Mouse (Mus musculus): ENCODE data around the gene Scrn2. TPM values are rescaled to one million over a fixed set of nuclear protein-coding genes. Genes with fewer than 3 reads are reported as not detected.

Scrn2 gene
- polyA plus RNA-seq, 1 experiment from 2014 or later, result 14.5 TPM

DNA sequence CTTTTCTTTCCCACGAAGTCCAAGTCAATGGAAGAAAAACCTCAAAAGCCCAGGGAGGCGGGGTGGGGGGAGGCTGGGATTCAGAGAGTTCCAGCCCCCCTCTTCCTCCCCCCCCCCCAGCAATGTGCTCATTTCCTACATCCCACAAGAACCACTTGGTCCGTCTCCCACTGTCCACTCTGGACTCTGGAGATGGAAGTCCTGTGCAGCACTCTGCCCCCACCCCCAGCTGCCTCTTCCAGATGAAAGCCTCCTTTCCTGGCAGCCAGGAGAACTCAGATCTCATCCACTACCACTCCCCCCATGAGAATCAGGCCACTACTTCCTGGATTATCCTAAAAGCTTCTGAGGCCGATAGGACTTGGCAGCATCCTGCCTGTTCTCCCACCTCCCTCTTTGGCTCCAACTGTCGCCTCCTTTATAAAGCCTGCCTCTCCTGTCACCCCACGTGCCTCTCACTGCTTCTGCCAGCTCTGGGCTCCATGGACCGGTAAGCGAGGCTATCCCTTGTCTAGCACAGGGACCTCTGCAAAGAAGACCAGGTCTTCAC lies 16.5 kb upstream of the Scrn2 start, which contains the start of gene Sp6:
Sp6 (plus strand) TSS at position 274 of the 550 bp plus-strand sequence.
- Histone ChIP-seq H3K27ac (ENCODE audit: low read depth, low read length) (no peak within 1 kb of the TSS), H3K36me3 (ENCODE audit: control insufficient read depth, insufficient read depth, low read length) (no peaks in the 10 kb centered on the region), H3K4me3 (ENCODE audit: low read length) (no peak within 1 kb of the TSS), H3K4me2 (ENCODE audit: low read length) (no peak within 1 kb of the TSS), H3K9me3 (ENCODE audit: control insufficient read depth, low read length) (no peaks in the 10 kb centered on the region), H3K4me1 (ENCODE audit: control insufficient read depth, insufficient read depth, low read depth, low read length) (no peaks in the 10 kb centered on the region; the same call in 1 of the 2 replicates), H3K27me3 (replicated peaks; ENCODE audit: control insufficient read depth, insufficient read depth, low read length) (peaks cover 30% of the 10 kb centered on the region), H3K9ac (ENCODE audit: low read depth, low read length) (no peak within 1 kb of the TSS)
- ATAC-seq, result no peak
- WGBS, result 34% methylated on average over 8 of the region's 8 CpGs

DNA sequence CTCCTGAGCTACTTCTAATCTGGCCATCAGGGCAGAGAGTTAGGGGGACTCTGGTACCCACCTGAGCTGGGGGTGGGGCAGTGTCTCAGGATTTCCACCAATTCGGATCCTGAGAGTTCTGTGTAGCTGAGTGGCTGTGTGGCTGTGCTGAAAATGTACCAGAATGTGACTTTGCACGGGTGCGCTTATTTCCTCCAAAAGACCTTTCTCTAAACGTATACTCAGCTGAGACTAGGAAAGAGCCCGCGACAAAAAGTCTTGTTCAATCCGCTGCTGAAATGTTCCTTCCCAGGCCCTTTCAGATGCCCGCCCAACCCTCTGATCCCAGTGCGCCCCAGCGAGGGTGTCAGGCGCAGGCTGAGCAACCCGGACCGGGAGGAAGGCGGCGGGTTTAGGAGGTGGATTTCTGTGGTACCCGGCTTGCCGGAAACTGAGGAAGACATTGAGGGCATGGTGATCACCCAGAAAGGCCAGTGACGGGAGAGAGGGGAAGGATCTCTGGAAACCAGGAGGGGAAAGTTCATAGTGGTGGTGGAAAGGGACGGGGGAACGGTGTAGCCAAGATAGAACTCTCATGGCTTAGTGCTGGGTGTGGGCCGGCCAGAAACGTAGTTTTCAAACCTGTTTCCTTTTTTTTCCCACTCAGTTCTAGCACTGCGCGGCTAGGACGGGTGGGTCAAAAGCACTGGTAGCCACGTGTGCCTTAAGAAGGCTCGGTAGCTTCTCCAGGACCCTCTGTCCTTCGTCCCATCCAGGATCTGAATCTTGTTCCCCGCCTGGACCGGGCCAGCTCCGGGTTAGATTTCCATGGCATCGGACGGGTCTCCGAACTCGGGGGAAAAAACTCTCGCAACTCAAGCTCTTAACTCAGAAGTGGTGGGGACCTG lies 11.8 kb upstream of the Scrn2 start:
- Histone ChIP-seq H3K36me3 (ENCODE audit: control insufficient read depth, insufficient read depth, low read length) (no peaks in the 10 kb centered on the region), H3K4me2 (ENCODE audit: low read length) (peak overlapping the region; percentile 57), H3K9me3 (ENCODE audit: control insufficient read depth, low read length) (no peaks in the 10 kb centered on the region), H3K27ac (ENCODE audit: low read depth, low read length) (no peak overlapping the region), H3K4me1 (ENCODE audit: control insufficient read depth, insufficient read depth, low read depth, low read length) (peaks cover 20% of the 10 kb centered on the region), H3K27me3 (replicated peaks; ENCODE audit: control insufficient read depth, insufficient read depth, low read length) (peaks cover 72% of the 10 kb centered on the region), H3K4me3 (ENCODE audit: low read length) (peak overlapping the region; percentile 39), H3K9ac (ENCODE audit: low read depth, low read length) (no peak overlapping the region)
- WGBS, result under 1% methylated on average over 36 of the region's 36 CpGs
- ATAC-seq, result no peak

DNA sequence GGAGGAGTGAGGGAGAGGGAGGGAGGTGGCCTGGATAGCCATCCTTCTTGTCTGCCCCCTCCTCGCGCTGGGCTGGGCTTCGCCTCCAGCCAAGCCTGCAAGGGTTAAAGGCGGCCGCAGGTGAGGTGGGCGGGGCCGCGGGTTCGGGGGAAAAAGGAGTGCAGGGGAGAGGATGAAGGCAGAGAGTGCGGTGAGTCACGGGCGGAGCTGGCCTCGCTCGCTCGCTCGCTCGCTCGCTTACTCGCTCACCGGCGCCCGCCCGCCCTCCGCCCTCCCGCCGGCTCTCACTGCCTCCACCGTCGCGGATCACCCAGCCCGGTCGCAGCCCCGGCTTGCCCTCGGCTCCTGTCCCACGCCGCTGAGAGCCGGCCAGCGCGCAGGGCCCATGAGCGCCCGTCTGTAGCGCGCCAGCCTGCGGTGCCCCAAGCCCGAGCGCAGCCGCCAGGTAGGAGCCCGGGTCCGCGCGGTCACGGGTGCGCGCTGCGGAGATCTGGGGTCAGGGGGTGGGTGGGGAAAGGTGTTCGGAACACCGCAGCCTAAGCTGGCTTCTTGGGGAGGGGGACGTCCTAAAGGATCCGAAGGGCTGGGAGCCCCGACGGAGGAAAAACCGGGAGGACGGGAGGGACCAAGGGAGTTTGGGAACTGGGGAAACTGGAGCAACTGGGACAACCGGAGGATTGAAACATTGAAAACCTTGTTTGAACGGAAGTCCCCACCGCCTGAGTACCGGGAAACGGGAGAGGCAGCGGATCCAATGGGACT lies 11.0 kb upstream of the Scrn2 start:
- H3K9ac ChIP-seq (ENCODE audit: low read depth, low read length), result peak overlapping the region; percentile 48
- WGBS, result 1% methylated on average over 55 of the region's 68 CpGs
- H3K27ac ChIP-seq (ENCODE audit: low read depth, low read length), result no peak overlapping the region
- peaks cover 79% of the 10 kb centered on the region for H3K27me3 ChIP-seq (replicated peaks; ENCODE audit: control insufficient read depth, insufficient read depth, low read length)
- peak overlapping the region; percentile 39 for H3K4me3 ChIP-seq (ENCODE audit: low read length)
- peak overlapping the region; percentile 57 for H3K4me2 ChIP-seq (ENCODE audit: low read length)
- H3K36me3 ChIP-seq (ENCODE audit: control insufficient read depth, insufficient read depth, low read length), result no peaks in the 10 kb centered on the region
- peaks cover 20% of the 10 kb centered on the region for H3K4me1 ChIP-seq (ENCODE audit: control insufficient read depth, insufficient read depth, low read depth, low read length)
- no peak for ATAC-seq
- H3K9me3 ChIP-seq (ENCODE audit: control insufficient read depth, low read length), result no peaks in the 10 kb centered on the region

DNA sequence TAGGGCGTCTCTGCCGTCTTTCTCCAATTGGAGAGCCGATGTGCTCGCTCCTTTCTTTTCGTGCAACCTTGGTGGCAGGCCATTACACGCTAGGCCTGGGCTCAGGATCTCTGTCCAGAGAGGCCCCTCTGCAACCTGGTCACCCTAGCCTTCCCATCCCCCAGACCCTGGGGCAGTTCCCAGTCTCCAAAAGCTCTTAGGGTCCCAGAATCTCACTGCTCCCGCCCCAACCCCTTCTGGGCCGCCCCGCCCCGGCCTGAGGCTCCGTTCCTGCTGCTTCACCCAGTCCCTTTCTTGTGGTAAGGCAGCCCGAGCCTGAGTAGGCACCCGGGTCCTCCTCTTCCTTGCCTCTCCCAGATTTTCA lies 10.4 kb upstream of the Scrn2 start:
- Histone ChIP-seq H3K4me3 (ENCODE audit: low read length) (peak overlapping the region; percentile 39), H3K4me2 (ENCODE audit: low read length) (no peak overlapping the region), H3K27me3 (replicated peaks; ENCODE audit: control insufficient read depth, insufficient read depth, low read length) (peaks cover 79% of the 10 kb centered on the region), H3K9me3 (ENCODE audit: control insufficient read depth, low read length) (no peaks in the 10 kb centered on the region), H3K4me1 (ENCODE audit: control insufficient read depth, insufficient read depth, low read depth, low read length) (peaks cover 20% of the 10 kb centered on the region), H3K36me3 (ENCODE audit: control insufficient read depth, insufficient read depth, low read length) (no peaks in the 10 kb centered on the region), H3K9ac (ENCODE audit: low read depth, low read length) (no peak overlapping the region), H3K27ac (ENCODE audit: low read depth, low read length) (no peak overlapping the region)
- ATAC-seq, result no peak
- 3% methylated on average over 13 of the region's 13 CpGs for WGBS

DNA sequence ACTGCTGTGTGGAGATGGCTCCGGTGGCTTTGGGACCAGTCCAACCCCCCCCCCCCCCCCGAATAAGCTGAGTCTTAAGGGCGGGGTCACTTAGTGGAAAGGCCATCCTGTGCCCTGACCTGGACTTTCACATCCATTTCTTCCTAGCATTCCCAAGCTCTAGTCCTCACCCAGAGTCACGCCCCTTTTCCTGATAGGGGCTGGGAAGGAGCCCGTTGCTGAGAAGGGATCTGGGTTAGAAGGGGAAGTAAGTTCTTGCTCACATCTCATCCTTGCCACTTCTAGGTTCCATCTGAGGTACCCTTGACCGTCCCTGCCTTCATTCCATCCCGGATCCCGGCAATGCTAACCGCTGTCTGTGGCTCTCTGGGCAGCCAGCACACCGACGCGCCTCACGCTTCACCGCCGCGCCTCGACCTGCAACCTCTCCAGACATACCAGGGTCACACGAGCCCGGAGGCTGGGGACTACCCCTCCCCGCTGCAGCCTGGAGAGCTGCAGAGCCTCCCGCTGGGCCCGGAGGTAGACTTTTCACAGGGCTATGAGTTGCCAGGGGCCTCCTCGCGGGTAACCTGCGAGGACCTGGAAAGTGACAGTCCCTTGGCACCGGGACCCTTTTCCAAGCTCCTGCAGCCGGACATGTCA lies 8.5 kb upstream of the Scrn2 start:
- H3K27ac ChIP-seq (ENCODE audit: low read depth, low read length), result no peak overlapping the region
- H3K9ac ChIP-seq (ENCODE audit: low read depth, low read length), result no peak overlapping the region
- WGBS, result under 1% methylated on average over 27 of the region's 27 CpGs
- peaks cover 78% of the 10 kb centered on the region for H3K27me3 ChIP-seq (replicated peaks; ENCODE audit: control insufficient read depth, insufficient read depth, low read length)
- H3K4me2 ChIP-seq (ENCODE audit: low read length), result peak overlapping the region; percentile 72
- H3K36me3 ChIP-seq (ENCODE audit: control insufficient read depth, insufficient read depth, low read length), result no peaks in the 10 kb centered on the region
- no peaks in the 10 kb centered on the region for H3K9me3 ChIP-seq (ENCODE audit: control insufficient read depth, low read length)
- H3K4me1 ChIP-seq (ENCODE audit: control insufficient read depth, insufficient read depth, low read depth, low read length), result peaks cover 26% of the 10 kb centered on the region
- no peak for ATAC-seq
- peak overlapping the region; percentile 56 for H3K4me3 ChIP-seq (ENCODE audit: low read length)

DNA sequence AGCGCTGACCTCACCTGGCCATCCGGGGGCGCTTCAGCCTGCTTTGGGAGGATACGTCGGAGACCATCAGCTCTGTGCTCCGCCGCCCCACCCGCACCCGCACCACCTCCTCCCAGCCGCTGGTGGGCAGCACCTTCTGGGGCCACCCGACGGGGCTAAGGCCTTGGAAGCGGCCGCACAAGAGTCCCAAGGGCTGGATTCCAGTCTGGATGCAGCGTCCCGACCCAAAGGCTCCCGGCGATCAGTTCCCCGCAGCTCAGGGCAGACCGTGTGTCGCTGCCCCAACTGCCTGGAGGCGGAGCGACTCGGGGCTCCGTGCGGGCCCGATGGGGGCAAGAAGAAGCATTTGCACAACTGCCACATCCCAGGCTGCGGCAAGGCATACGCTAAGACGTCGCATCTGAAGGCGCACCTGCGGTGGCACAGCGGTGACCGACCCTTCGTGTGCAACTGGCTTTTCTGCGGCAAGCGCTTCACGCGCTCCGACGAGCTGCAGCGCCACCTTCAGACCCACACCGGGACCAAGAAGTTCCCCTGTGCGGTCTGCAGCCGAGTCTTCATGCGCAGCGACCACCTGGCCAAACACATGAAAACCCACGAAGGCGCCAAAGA lies 7.8 kb upstream of the Scrn2 start:
- H3K27ac ChIP-seq (ENCODE audit: low read depth, low read length), result no peak overlapping the region
- H3K27me3 ChIP-seq (replicated peaks; ENCODE audit: control insufficient read depth, insufficient read depth, low read length), result peaks cover 70% of the 10 kb centered on the region
- ATAC-seq, result peak; percentile 44
- peaks cover 26% of the 10 kb centered on the region for H3K4me1 ChIP-seq (ENCODE audit: control insufficient read depth, insufficient read depth, low read depth, low read length)
- peak overlapping the region; percentile 72 for H3K4me2 ChIP-seq (ENCODE audit: low read length)
- peak overlapping the region; percentile 68 for H3K9ac ChIP-seq (ENCODE audit: low read depth, low read length)
- no peaks in the 10 kb centered on the region for H3K36me3 ChIP-seq (ENCODE audit: control insufficient read depth, insufficient read depth, low read length)
- under 1% methylated on average over 49 of the region's 50 CpGs for WGBS
- H3K4me3 ChIP-seq (ENCODE audit: low read length), result peak overlapping the region; percentile 56
- H3K9me3 ChIP-seq (ENCODE audit: control insufficient read depth, low read length), result no peaks in the 10 kb centered on the region

DNA sequence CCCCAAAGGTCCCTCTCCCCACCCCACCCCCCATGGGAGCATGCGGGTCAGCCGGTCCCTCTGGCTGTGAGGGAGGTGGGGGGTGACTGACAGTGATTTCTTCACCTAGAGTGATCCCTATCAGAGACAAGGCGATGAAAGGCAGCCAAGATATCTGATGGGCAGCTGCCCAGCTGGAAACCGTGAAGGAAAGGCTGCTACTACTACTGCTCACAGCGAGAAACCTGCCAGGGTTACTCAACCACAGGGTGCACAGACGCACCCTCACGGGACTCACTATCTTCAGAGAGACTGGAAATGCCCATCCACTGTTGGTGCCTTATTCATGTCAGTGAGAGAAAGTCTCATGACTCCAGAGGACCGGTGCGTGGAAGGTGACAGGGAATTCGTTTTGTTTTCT lies 4.8 kb upstream of the Scrn2 start:
- 21% methylated on average over 10 of the region's 10 CpGs for WGBS
- H3K9ac ChIP-seq (ENCODE audit: low read depth, low read length), result no peak overlapping the region
- no peaks in the 10 kb centered on the region for H3K9me3 ChIP-seq (ENCODE audit: control insufficient read depth, low read length)
- ATAC-seq, result no peak
- H3K4me3 ChIP-seq (ENCODE audit: low read length), result no peak overlapping the region
- no peak overlapping the region for H3K27ac ChIP-seq (ENCODE audit: low read depth, low read length)
- peaks cover 19% of the 10 kb centered on the region; the same call in 1 of the 2 replicates for H3K4me1 ChIP-seq (ENCODE audit: control insufficient read depth, insufficient read depth, low read depth, low read length)
- no peak overlapping the region for H3K4me2 ChIP-seq (ENCODE audit: low read length)
- H3K36me3 ChIP-seq (ENCODE audit: control insufficient read depth, insufficient read depth, low read length), result no peaks in the 10 kb centered on the region
- peaks cover 52% of the 10 kb centered on the region for H3K27me3 ChIP-seq (replicated peaks; ENCODE audit: control insufficient read depth, insufficient read depth, low read length)

DNA sequence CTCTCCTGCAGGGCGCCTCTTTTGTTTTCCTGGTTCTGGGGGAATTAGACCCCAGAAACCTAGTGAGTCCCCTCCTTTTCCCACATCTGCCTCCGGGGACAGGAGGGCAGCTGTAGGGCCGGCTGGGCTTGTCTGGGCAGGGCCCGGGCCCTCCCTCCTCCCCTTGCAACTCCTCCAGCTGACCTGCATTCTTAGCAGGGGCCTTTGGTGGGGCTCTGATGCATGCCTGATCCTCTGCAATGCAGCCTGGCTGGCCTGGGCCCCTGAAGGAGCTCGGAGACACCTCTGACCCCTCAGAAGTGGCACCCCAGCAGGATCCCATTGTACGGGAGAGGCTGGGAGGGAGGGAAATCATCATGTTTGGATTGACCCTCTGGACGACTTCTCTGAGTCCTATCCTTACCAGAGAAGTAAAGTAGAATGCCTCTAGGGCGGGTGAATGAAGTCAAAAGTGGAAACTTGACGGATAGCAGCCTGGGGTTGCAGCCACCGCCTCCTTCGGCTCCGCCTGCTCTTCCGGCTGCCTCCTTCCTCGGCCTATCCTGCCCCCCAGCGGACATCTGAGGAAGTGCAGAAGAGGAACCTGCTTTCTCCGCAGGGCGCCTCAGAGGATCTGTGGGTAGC lies 3.9 kb upstream of the Scrn2 start:
- ATAC-seq, result peak; percentile 32; the same call in 1 of the 2 replicates
- no peak overlapping the region for H3K27ac ChIP-seq (ENCODE audit: low read depth, low read length)

More for the DNA sequence above, 3.9 kb upstream of the Scrn2 start:
- Histone ChIP-seq H3K27me3 (replicated peaks; ENCODE audit: control insufficient read depth, insufficient read depth, low read length) (peaks cover 44% of the 10 kb centered on the region), H3K36me3 (ENCODE audit: control insufficient read depth, insufficient read depth, low read length) (no peaks in the 10 kb centered on the region), H3K9me3 (ENCODE audit: control insufficient read depth, low read length) (no peaks in the 10 kb centered on the region), H3K4me2 (ENCODE audit: low read length) (peak overlapping the region; percentile 59), H3K4me3 (ENCODE audit: low read length) (peak overlapping the region; percentile 32), H3K9ac (ENCODE audit: low read depth, low read length) (peak overlapping the region; percentile 60), H3K4me1 (ENCODE audit: control insufficient read depth, insufficient read depth, low read depth, low read length) (peaks cover 23% of the 10 kb centered on the region; the same call in 1 of the 2 replicates)
- WGBS, result 3% methylated on average over 17 of the region's 17 CpGs

Measured in hindbrain, embryonic 16.5 days (tissue).